8 mouse cellular contexts compared by ENCODE assay signal in the genomic region with DNA sequence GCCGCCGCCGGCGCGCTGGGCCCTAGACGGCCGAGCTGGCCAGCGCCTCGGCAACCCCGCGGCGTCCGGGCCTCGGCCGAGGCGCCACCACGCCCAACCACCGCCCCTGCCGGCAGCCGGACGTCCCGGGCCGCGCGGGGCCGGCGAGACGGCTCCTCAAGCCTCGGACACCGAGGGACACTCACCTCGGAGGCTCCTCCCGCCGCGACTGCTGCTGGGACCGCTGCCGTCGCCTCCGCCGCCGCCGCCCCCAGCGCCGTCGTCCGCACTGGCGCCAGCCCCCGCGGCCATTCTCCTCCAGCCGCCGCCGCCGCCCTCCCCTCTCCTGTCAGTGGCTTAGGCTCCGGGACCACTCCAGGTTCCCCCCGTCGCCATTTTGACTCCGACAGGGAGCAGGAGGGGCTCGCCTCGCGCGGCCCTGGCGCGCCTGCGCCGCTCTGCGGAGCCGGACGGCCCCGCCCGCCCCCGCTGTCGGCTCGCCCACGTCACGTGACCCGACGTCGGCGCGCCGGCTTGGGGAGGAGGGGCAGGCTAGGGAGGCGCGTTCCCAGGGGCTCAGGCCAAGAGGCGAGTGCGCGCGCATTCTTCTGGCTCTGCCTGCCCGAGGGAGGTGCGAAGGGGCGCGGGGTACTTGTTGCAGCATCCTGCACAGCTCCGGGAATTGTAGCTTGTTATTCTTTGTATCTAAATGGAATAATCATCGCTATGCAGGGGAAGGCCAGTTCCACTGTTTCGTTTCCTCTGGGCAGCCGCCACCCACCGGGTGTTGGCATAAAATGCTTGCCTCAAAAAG. TPM values are rescaled to one million over a fixed set of nuclear protein-coding genes. Genes with fewer than 3 reads are reported as not detected.
DNase-seq lines count a peak whose midpoint lies in the region; ATAC-seq lines count a peak whose summit lies in the region.

A gene (minus strand): TSS at position 441 of the 793 bp plus-strand sequence.

- H3K4me2 ChIP-seq in hindbrain, embryonic 11.5 days (replicated peaks; ENCODE audit: low read depth, low read length), result peak within 1 kb of the TSS; percentile 73

- H3K9me3 ChIP-seq in hindbrain, embryonic 11.5 days (ENCODE audit: control insufficient read depth, low read length), result no peaks in the 10 kb centered on the region

- no peaks in the 10 kb centered on the region for H3K4me1 ChIP-seq in hindbrain, embryonic 11.5 days (replicated peaks; ENCODE audit: control insufficient read depth, insufficient read depth, low read length)

- no peaks in the 10 kb centered on the region for H3K36me3 ChIP-seq in hindbrain, embryonic 11.5 days (ENCODE audit: control insufficient read depth, insufficient read depth, low read length)

- under 1% methylated on average over 50 of the region's 95 CpGs for WGBS in hindbrain, embryonic 11.5 days

- peak within 1 kb of the TSS; percentile 95 for H3K27ac ChIP-seq in hindbrain, embryonic 11.5 days (ENCODE audit: low read depth, low read length)

- peak; percentile 97 for ATAC-seq in hindbrain, embryonic 11.5 days (ENCODE audit: low FRiP score)

- H3K4me3 ChIP-seq in hindbrain, embryonic 11.5 days (ENCODE audit: low read depth, low read length), result peak within 1 kb of the TSS; percentile 89

- H3K27me3 ChIP-seq in hindbrain, embryonic 11.5 days (ENCODE audit: control insufficient read depth, insufficient read depth, low read length), result no peaks in the 10 kb centered on the region

- H3K9ac ChIP-seq in hindbrain, embryonic 11.5 days (ENCODE audit: low read depth, low read length), result peak within 1 kb of the TSS; percentile 96

- DNase-seq in MN1 (ENCODE audit: low spot score), result peak; percentile 95
- DNase-seq in cerebellum, adult 9-10 months, result peak; percentile 95
- peak; percentile 81 to 94 for DNase-seq in frontal cortex, adult 2 months (ENCODE audit: extremely low spot score in 1 of 2, low spot score in 1 of 2)
- DNase-seq in hindbrain, embryonic 11.5 days (ENCODE audit: low spot score), result peak; percentile 100
- peak; percentile 98 for DNase-seq in layer of hippocampus, postnatal 10 days (ENCODE audit: low spot score in 2 of 2)
- DNase-seq in lung, postnatal 10 days, result peak; percentile 99
- DNase-seq in ovary, postnatal 36 days (ENCODE audit: low spot score), result peak; percentile 98
- peak; percentile 97 for DNase-seq in thymus, postnatal 25 days

RNA-seq across cellular contexts. Expression of the gene that starts here (rescaled TPM):
- polyA plus RNA-seq in frontal cortex, adult 2 months (2012; rRNA removed), result 12.7 and 14.9 TPM in 2 replicates
- polyA plus RNA-seq in hindbrain, embryonic 11.5 days (2014; fragmentation: Nextera tagmentation; extraction: Ambion mirVana), result 19.6 and 20.6 TPM in 2 replicates
- total RNA-seq in layer of hippocampus, postnatal 10 days (2021), result 10 to 100 TPM; 21.3 to 21.8 TPM

Comparison
In these comparisons a context has a peak if more than half of its experiments do, and no peak if none do; other contexts are left out.
1. Peak in every context shown above with its lines: DNase-seq, ATAC-seq, H3K4me3 ChIP-seq and H3K27ac ChIP-seq.